Mouse (Mus musculus) E14TG2a.4 (cell line): ENCODE measurements around the gene Mtmr3.

Source experiments
- CTCF ChIP-seq: conservative IDR thresholded peaks from 2 replicates; pipeline ENCODE4 v1.5.1; 2014; ENCODE audit warnings: low read length
- NANOG ChIP-seq: IDR thresholded peaks from 2 replicates; pipeline ENCODE4 v1.6.1; 2014; ENCODE audit warnings: borderline replicate concordance, low read length, mixed read lengths

GRCm38 (mm10) chr11:4451116-4451515 lies 143.5 kb downstream of the Mtmr3 start:
- TF ChIP-seq CTCF = peak; percentile 95
- no peak for TF ChIP-seq NANOG
